Mouse (Mus musculus) CD4-positive, CD25-positive, alpha-beta regulatory T cell, adult 2 months (primary cell): Measurements from ENCODE around the gene Ulk1.
A peak's percentile ranks its signal among the peaks of the same experiment; 100 is the strongest.
"Not testable (repeated sequence)": the region's sequence is repeated elsewhere in the genome, so short reads cannot be mapped to it uniquely, and the experiment has no call there.

ENCODE experiments used
- DNase-seq: peaks from one replicate; pipeline ENCODE4 v3.0.0-alpha.2; 2012; ENCODE audit warnings: low read depth, low spot score

The Ulk1 gene

DNA sequence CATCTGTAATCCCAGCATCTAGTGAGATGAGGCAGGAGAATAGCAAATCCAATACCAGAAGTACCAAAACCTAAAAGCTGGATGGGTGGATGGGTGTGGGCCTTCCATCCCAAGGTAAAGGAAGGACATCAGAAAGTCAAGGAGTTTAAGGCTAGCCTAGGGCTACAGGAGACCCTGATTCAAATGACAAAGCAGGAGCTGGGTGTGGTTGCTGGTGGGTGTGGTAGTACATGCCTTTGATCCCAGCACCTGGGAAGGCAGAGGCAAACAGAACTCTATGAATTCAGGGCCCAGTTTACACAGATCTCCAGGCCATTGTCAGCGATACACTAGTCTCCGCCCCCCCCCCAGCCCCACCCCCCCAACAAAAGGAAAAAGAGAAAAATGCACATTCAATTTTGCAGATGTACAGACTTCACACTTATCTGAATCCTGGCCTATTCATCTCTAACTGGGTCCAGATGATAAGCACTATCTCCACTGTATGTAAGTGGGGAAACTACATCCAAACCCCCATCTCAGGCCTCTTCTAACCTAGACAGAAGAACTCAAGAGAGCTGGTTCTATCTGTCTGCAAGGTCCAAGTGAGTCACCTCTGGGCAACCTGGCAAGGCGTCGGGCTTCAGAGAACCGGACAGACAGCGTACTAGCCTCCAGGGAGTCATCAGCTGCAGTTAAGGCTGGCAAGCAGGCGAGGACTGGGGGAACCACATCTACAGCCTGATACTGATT lies 5.7 kb downstream of the Ulk1 start:
- DNase-seq: no peak

GRCm38 (mm10) chr5:110802809-110803208 lies 7.1 kb downstream of the Ulk1 start:
- DNase-seq: no peak

DNA sequence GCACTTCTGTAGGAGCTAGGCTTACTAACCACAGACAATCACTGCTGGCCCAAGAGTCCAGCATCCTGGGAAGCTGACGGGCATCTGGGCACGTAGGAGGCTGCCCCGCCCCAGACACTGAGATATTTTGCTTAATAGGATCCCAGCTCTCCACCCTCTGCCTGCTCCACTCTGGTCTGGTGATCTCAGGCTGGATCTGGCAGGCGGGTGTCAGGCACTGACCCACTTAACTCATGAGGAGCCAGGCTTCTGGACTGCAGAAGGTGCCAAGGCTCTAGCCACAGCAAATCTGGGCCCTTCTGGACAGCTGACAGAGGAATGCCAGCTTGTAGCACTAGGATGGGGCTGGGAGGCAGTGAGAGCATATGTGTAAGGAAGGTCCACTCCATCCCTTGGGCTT lies 7.7 kb downstream of the Ulk1 start:
- DNase-seq: no peak

DNA sequence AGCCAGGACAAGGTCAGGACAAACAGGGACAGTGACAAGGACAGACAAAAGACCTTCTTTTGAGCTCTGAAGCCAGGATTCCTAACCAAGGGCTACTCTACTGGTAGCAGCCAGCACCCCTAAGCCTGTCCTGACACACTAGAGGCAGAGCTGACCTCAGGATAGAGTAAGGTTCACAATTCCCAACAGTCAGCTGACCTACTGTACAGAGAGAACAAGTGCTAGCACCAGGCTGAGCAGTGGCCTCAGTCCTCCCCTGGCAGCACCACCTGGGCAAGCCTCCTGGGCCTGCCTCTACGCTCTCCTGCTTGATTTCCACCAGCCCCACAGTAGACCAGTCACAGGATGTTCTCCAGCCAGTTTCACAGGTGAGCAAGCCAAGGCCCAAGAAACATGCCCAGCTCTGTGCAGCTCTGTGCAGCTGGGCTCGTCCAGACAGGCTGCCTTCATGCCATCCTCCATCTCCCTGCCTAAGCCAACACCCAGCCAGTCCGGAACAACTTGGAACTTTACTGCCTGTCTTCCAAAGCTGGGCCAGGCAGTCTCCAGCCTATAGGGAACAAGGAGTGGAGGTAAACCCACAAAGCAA lies 8.8 kb downstream of the Ulk1 start:
- no peak for DNase-seq

DNA sequence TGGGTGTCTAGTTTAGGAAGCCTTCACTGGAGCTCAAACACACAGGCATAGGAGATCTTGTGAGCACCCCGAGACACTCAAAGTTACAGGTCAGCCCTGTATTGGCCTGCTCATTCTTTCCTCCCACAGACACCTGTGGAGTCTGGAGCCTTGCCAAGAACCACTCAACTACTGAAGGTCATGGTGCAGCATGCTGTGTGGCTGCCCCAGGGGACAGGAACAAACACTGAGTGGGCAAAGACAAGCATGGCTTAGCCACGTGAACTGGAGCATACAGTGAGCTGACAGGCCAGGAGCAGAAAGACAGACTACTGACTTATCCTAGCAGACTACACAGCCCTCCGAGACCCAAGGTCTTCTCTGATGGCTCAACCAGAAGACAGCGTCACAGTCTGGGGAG lies 12.2 kb downstream of the Ulk1 start:
- DNase-seq: no peak

GRCm38 (mm10) chr5:110794363-110794762 lies 15.5 kb downstream of the Ulk1 start:
- DNase-seq: no peak

DNA sequence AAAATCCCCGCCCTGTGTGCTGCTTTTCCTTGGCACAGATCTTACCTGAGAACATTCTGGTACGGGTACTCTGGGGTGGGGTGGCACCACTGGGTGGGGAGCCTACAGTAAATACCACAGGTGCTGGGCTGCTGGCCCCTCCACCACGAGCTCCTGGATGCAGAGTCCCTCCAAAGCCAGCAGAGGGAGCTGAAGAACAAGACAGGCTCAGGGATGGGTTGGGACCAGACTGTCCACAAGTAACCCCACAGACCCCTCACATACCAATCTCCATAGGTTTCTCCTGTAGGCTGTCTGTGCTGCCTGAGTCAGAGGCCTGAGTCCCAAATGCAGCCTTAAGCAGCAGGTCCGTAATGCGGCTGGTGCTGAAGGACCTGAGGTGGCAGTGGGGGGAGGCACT lies 21.2 kb downstream of the Ulk1 start:
- peak; percentile 70 for DNase-seq

GRCm38 (mm10) chr5:110786081-110786835 lies 23.6 kb downstream of the Ulk1 start:
- peak; percentile 29 for DNase-seq

GRCm38 (mm10) chr5:110783150-110783549 lies 26.7 kb downstream of the Ulk1 start:
- DNase-seq: no peak

GRCm38 (mm10) chr5:110781529-110782238 lies 28.2 kb downstream of the Ulk1 start:
- DNase-seq: no peak

DNA sequence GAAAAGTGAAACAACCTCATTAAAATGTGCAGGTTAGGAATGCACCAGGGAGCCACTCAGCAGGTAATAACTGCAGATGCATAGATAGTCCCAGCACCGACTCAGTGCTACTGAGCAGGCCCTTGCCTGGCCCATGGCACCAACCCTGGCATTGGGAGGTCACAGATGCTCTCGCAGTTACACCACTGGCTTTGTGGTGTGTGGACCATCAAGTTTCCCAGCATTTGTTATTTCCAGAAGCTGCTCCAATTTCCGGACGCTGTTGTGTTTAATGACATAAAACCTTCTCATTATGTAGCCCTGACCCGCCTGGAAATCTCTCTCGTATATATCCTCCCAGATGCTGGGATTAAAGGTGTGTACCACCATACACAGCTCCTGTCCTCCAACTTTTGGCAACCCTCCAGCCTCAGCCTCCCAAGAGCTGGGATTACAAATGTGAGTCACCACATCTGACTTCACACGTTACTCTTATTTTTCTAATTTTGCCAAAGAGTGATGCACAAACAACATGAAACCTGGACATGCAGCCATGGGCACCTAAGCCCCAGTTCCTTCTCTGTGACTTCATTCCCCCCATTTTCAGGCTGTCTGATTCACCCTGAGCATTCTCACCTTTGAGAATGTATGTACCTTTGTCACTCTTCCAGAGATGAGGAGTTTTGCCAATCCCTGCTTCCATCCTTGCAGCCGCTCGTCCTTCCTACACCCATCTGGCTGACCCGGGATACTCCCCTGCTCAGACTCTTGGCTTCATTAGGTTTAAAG lies 29.0 kb downstream of the Ulk1 start:
- DNase-seq: no peak

- peak; percentile 84 for DNase-seq
These were observed 29.7 kb downstream of the Ulk1 start, which contains the start of gene Pus1 for GRCm38 (mm10) chr5:110779998-110780760. Gene Pus1, minus strand, starts transcription at chr5:110780659.

- DNase-seq: peak; percentile 14
These were observed 30.5 kb downstream of the Ulk1 start for GRCm38 (mm10) chr5:110779276-110779997.

DNA sequence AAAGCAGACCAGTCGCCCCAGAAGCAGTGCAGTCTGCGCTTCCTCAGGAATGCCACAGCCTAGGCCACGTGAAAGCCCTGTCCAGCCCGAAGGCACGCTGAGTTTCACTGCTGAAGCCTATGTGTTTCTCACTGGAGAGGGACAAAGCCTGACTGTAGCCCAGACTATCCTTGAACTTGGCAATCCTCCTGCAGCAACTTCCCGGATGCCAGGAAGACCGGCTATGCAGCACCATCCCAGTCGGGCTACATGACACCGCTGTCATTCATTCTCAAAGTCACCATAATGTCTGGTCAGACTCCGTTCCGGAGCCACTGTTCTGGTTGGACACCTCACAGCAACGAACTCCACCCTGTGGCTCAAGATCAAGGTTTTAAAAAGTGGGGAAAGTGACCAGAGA lies 31.6 kb downstream of the Ulk1 start:
- no peak for DNase-seq

DNA sequence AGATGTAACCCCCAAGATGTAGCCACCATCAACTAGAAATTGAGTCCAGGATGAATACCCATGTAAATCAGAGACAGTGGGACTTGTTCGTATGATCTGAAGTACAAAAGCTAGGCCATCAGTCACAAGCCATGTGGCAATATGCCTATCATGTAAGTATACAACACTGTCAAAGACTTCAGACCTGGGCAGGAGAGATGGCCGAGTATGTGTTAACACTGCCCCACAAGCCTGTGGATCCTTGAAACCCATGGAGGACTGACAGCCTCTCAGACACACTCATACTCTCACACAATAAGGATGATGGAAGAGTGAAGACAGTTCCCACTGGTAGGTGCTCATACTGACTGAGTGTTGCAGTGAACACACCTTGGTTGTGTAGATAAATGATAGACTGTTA lies 33.8 kb downstream of the Ulk1 start:
- no peak for DNase-seq

GRCm38 (mm10) chr5:110774511-110774910 lies 35.4 kb downstream of the Ulk1 start:
- DNase-seq: no peak

DNA sequence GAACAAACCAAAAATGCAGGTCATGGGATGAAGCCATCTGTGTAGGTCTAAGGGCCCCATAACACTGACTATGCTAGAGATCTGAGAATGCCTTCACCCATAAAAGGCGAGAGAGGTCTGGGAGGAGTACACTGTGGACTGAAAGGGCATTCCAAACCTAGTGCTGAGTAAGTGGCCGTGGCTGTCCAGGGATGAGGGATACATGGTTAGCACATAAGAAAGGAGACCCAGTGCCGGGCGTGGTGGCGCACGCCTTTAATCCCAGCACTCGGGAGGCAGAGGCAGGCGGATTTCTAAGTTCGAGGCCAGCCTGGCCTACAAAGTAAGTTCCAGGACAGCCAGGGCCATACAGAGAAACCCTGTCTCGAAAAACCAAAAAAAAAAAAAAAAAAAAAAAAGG lies 37.0 kb downstream of the Ulk1 start:
- DNase-seq: not testable (repeated sequence)

- peak; percentile 100 for DNase-seq
These were observed 39.3 kb downstream of the Ulk1 start, which contains the start of gene Ep400 for GRCm38 (mm10) chr5:110770448-110771158. Gene Ep400, minus strand, starts transcription at chr5:110770717.

- peak; percentile 71 for DNase-seq
These were observed 39.9 kb downstream of the Ulk1 start for GRCm38 (mm10) chr5:110770031-110770445.
